Mouse (Mus musculus) layer of hippocampus, postnatal 10 days (tissue): ENCODE measurements around the gene Gm5624. TPM values are rescaled to one million over a fixed set of nuclear protein-coding genes. Genes with fewer than 3 reads are reported as not detected.
"Not testable (repeated sequence)": the region's sequence is repeated elsewhere in the genome, so short reads cannot be mapped to it uniquely, and the experiment has no call there.

Source experiments
- DNase-seq, 2 experiments: peaks; one replicate each; pipeline ENCODE4 v3.0.0; 2021; ENCODE audit warnings: low spot score in 2 of 2
- long read RNA-seq: library from polyadenylated mRNA; stranded (forward); transcript quantifications from one replicate; pipeline ENCODE4 v2.0.0, GENCODE M21; 2023
- total RNA-seq, 2 experiments: library from RNA; stranded (reverse); gene quantifications; 2 replicates each; pipeline ENCODE4 v1.2.3; 2021

Gene Gm5624
- total RNA-seq, result not detected
- long read RNA-seq, result 0 reads

GRCm38 (mm10) chr14:44627737-44628136 lies at the start of gene Gm5624:
Gene Gm5624, minus strand, starts transcription at chr14:44627938.
- DNase-seq, result not testable (repeated sequence)

- DNase-seq, result peak in 1 of 2 experiments; percentile 1
Measured at GRCm38 (mm10) chr14:44591765-44592164, 36.0 kb downstream of the Gm5624 start.

GRCm38 (mm10) chr14:44582853-44583252 lies 44.9 kb downstream of the Gm5624 start, which contains the start of gene Gm8247:
Gene Gm8247, plus strand, starts transcription at chr14:44583153.
- not testable (repeated sequence) for DNase-seq

- not testable (repeated sequence) for DNase-seq
Measured at GRCm38 (mm10) chr14:44547961-44548360, 79.8 kb downstream of the Gm5624 start.

GRCm38 (mm10) chr14:44517976-44518375 lies 109.8 kb downstream of the Gm5624 start, which contains the start of gene Gm17093:
Gene Gm17093, plus strand, starts transcription at chr14:44518276.
- DNase-seq, result not testable (repeated sequence)

Other genes starting within 250 kb of the Gm5624 start
- gene Gm3371, start 217.2 kb downstream of the Gm5624 start, total RNA-seq, result not detected
- gene Gm8232, start 194.3 kb downstream of the Gm5624 start, total RNA-seq, result not detected
- not detected for gene BC061237, start 135.5 kb downstream of the Gm5624 start, total RNA-seq
- not detected for gene Gm17093, start 109.7 kb downstream of the Gm5624 start, total RNA-seq
- gene Gm8247, start 44.8 kb downstream of the Gm5624 start, total RNA-seq, result not detected
- gene Gm8257, start 78.5 kb upstream of the Gm5624 start, total RNA-seq, result not detected
- not detected for gene Gm8267, start 122.4 kb upstream of the Gm5624 start, total RNA-seq
- gene Ptgdr, start 231.4 kb upstream of the Gm5624 start, total RNA-seq, result under 1 TPM; 0.30 to 0.42 TPM